Mouse (Mus musculus): Measurements from ENCODE around the gene Relt.
A peak's percentile ranks its signal among the peaks of the same experiment; 100 is the strongest.
"Not testable (repeated sequence)": the region's sequence is repeated elsewhere in the genome, so short reads cannot be mapped to it uniquely, and the experiment has no call there.

Gene Relt

GRCm38 (mm10) chr7:100846033-100846432, 17.2 kb downstream of the Relt start:
- DNase-seq (ENCODE audit: low read depth, low spot score) = not testable (repeated sequence)

DNA sequence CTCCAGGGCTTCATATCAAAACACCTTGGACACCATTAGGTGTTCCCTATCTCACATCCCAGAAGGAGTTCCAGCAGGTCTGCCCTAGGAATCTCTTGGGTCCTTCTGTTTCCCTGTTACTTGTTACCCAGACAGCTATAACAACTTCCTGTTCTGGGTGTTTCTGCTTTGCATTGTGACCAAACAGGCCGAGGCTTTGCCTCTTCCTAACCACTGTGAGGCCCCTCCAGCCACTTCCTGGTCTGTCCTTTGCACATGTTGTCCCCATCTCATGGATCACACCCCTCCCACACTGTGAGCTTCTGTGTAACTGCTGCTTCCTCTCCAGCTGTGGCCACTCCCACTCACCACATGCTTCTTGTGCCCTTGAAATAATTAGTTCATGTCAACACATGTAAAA, 17.8 kb downstream of the Relt start:
- DNase-seq (ENCODE audit: low read depth, low spot score) = peak; percentile 50

- DNase-seq (ENCODE audit: low read depth, low spot score) = no peak
Observed at GRCm38 (mm10) chr7:100845026-100845400, 18.2 kb downstream of the Relt start.

- no peak for DNase-seq (ENCODE audit: low read depth, low spot score)
Observed at GRCm38 (mm10) chr7:100844385-100845025, 18.7 kb downstream of the Relt start.

DNA sequence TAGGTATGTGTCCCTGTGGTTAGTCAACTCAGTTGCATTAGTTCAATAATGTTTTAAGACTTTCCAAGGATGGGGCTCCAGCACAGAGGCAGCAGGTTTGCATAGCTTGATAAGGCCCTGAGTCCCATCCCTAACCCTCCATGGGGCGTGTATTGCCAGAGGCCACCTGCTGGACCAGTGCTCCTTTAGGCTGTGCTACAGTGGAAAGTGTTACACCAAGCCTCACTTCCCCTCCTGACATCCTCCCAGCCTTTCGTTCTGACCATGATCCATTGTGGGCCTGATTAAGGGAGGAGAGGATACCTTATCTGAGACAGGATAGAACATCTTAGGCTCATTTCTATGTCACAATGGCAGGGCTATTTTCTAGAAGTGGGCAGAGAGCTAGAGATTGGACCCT, 19.4 kb downstream of the Relt start:
- no peak for DNase-seq (ENCODE audit: low read depth, low spot score)

GRCm38 (mm10) chr7:100842175-100842574, 21.1 kb downstream of the Relt start:
- DNase-seq (ENCODE audit: low read depth, low spot score) = no peak

GRCm38 (mm10) chr7:100841608-100842007, 21.6 kb downstream of the Relt start:
- DNase-seq (ENCODE audit: low read depth, low spot score) = no peak

DNA sequence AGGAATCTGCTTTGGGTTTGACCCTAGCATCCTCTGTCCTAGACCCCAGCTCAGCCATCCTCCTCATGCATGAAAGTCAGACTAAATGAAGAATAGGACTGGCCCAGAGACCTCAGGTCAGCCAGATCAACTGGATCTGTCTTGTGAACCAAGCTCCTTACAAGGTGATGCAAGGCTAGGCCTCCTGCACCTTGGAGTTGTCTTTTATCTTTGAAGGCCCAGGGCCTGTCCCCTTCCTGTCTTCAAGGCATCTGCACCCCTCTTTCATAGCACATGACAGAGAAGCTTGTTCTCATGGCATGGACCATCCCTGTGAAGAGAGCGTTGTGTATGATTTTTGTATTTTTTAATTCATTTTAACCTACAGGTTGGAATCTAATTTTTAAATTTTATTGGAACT, 22.3 kb downstream of the Relt start:
- DNase-seq (ENCODE audit: low read depth, low spot score) = no peak

DNA sequence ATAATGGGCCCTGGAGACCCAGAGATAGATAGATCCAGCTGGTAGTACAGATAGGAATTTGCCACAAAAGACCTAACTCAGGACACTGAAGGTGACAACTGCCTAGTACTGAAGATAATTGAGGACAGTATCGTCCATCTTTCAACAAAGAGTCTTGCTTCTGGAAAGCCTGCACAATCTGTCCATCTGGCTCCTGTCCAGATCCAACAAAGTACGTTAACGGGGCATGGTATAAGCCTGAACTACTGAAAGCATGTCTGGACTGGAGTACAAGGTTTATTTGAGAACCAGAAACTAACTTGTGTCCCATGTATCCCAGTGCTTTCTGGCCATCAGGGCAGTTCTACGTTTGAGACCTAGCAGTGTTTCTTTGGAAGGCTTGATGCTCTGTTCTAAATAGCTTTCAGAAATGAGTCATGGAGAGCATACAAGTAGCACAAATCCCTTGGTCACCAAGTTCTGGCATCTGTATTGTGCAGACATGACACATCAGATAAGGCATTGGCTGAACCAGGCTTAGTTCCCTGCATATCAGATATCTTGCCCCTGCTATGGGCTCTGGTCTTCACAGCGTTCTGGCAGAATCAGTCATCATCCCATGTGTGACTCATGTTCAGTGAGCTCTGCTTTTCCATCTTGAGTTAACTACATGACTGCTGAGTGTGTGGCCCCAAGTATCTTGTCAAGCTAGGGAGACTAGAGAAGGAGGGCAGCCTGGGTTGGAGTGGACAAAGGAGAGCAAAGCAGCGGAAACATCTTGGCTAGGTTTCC, 23.4 kb downstream of the Relt start:
- no peak for DNase-seq (ENCODE audit: low read depth, low spot score)

DNA sequence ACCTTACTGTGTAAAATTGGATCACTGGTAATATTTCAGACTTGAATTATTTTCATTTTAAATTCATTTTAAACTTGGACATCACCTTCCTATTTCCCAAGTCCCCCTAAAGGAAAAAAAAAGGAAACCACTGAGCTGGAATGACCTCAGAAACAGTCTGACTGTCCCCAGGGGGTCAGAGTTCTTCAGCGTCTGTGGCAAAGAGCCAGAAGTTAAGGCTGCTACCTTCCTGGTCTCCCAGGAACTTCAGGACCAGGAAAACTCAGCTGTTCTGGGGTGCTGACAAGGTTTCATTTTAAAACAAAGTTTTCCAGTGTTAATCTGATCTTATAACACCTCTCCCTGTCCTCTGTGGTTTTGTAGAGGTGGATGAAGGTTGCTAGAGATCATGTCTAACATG, 25.5 kb downstream of the Relt start:
- DNase-seq (ENCODE audit: low read depth, low spot score) = no peak

GRCm38 (mm10) chr7:100836657-100837056, 26.6 kb downstream of the Relt start:
- no peak for DNase-seq (ENCODE audit: low read depth, low spot score)

GRCm38 (mm10) chr7:100835711-100836110, 27.5 kb downstream of the Relt start:
- DNase-seq (ENCODE audit: low read depth, low spot score) = no peak

DNA sequence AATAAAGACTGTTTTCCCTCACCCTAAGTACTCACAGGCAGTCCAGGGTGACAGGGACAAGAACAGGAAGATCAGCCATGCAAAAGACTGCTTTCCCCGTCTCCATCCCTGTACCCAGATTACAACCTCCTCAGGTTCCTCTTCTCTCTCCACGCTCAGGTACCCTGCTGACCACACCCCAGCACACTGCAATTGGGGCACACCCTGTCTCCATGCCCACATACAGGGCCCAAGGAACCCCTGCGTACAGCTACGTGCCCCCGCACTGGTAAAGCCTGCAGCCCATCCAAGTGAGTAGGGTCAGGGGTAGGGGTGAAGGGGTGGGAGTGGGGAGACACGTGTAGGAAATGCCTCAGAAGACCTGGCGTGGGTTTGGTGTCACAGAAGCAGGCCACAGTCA, 28.1 kb downstream of the Relt start:
- DNase-seq (ENCODE audit: low read depth, low spot score) = no peak

DNA sequence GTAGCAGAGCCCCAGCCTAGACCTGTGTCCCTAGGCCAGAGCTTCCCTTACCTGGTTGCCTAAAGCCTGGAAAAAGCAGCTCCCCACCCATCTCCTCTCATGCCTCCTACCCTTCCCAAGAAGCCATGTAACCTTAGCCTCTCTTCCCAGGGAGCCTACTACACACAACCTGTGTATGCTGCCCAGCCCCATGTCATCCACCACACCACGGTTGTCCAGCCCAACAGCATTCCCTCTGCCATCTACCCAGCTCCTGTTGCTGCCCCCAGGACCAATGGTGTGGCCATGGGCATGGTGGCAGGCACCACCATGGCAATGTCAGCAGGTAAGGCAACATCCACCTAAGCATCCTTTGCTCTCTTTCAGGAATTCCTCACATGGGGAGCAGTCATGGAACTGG, 29.4 kb downstream of the Relt start:
- DNase-seq (ENCODE audit: low read depth, low spot score) = no peak

GRCm38 (mm10) chr7:100828549-100828948, 34.7 kb downstream of the Relt start:
- no peak for DNase-seq (ENCODE audit: low read depth, low spot score)

DNA sequence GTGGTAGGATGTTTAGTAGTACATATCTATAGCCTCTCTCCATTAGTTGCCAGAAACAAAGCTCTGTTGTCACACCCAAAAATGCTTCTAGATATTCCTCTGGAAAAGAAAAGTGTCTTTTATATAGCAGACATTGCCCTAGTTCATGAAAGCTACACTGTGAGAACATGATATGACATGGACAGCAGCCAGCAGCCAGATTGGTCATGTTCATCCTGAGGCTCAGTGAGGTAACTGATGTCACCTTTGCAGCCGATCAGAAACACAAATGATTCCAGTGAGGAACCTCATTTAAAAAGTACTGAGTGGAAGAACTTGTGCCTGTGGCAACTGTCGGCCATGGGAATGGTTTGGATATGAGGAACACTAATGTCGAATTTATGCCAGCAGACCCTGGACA, 38.6 kb downstream of the Relt start:
- DNase-seq (ENCODE audit: low read depth, low spot score) = no peak

DNA sequence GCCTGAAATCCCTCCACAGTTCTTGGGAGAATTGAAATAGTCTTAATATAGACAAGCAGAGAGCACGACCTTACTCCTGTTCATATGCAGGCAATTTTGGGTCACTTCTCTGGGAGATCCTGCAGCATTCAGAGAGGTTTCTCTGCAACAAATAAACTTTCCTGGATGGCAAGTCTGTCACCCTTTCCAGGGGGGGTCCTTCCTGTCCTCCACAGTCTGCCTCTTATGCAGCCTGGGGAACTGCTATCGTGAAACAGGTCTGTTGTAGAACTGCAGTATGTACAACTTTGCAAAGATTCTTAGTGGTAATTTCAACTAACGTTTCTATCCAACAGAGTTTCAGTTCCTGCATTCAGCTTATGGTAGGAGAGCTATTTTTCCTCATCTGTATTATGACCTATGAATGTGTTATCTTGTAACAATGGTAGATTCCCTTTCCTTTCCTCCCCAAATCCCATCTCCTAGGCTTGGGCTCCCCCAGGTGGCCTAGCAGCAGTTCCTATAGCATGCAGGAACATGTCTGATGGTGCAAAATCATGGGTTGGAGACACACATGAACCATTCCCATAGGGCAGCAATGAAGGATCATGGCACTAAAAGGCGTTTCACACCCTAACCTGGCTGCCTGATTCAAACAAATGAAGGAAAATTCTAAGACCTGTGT, 44.7 kb downstream of the Relt start:
- no peak for DNase-seq (ENCODE audit: low read depth, low spot score)

DNA sequence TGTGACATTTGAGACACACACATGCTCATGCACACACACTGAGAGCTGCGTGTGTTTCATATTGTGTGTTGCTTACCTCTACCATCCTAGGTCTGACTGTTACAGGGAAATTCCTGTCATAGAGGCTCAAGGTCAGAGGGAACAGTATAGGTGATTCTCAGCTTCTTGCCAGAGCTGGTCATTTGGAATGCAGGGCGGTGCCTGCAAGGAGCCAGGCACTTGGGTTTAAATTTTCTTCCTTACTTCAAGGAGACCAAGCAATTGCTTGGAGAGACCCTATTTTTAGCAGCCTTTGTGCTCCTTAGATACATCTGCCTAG, 45.8 kb downstream of the Relt start:
- DNase-seq (ENCODE audit: low read depth, low spot score) = peak; percentile 41

DNA sequence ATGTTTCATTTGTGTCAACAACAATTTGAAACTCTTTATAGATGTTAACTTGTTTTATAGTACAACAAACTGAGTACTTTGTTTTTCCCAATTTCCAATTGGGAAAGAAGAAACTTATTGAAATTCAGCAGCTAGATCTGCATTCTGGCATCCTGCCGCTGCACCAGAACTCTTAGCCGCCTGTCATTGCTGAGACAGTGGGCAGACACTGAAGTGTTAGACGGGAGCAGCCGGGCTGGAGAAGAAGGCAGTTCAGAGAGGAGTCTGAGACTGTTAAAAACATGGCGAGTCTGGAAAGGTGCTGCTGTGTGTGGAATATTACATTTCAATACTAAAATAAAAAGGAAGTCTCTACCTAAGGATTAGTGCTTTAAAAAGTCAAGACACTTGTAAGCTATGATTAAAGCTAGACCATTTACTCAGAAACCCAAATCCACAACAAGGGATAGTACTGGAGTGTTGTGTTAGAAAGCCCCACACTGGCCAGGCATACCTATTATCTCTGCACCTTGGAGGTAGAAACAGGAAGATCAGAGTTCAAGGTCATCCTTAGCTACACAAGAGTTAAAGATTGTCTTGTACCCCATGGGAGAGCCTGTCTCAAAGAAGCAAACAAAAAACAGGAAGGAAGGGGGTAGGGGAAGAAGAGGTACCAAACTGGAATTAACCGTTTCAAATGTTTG, 46.3 kb downstream of the Relt start:
- peak; percentile 60 for DNase-seq (ENCODE audit: low read depth, low spot score)

- DNase-seq (ENCODE audit: low read depth, low spot score) = no peak
Observed at GRCm38 (mm10) chr7:100815900-100816570, 47.2 kb downstream of the Relt start.

DNA sequence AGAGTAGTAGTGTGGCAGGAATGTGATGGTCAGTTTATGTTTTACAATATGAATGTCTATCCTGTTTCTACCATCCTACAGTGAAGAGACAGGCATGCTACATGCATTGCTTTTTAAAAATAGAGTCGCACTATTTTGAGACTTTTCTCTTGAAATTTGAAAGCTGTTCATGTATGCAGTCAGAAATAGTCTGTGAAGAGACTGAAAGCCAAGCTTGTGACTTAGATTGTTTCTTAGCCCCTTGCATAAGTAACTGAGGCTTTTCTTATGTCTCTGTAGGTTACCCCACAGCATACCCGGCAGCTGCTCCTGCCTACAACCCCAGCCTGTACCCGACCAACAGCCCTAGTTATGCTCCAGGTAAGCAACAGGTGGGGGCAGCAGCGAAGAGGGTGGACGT, 50.6 kb downstream of the Relt start:
- peak; percentile 56 for DNase-seq (ENCODE audit: low read depth, low spot score)

DNA sequence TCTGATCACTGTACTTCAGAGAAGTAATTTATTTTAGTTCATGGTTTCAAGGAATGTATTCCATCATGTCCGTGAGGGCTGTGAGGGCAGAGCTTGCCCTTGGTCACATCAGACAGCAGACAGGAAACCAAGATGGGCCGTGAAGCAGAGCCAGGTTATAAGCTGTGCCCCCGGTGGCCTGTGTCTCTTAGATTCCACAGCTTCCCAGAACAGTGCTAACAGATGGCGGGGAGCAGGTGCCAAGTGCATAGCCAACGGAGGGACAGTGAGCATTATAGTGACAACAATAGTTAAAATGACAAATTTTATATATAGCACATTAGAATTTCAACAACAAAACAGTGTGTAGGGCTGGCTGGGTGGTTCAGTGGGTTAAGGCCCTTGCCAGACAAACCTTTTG, 51.3 kb downstream of the Relt start:
- no peak for DNase-seq (ENCODE audit: low read depth, low spot score)

Measured in telencephalon, adult 2 months (tissue).